Mouse (Mus musculus) CH12.LX (cell line): ENCODE data around the gene Cmtm8.

Source experiments
- CTCF ChIP-seq, 2 experiments: IDR thresholded peaks in 1 of 2; conservative IDR thresholded peaks in 1 of 2; 2 replicates each; pipeline ENCODE4 v1.5.1; 2011 to 2012; ENCODE audit warnings: low read depth in 2 of 2, low read length in 2 of 2, improper control_type of control experiment in 1 of 2, inconsistent platforms in 1 of 2, mild to moderate bottlenecking in 1 of 2, moderate library complexity in 1 of 2
- E2F4 ChIP-seq: IDR thresholded peaks from 2 replicates; pipeline ENCODE4 v1.6.1; 2011; ENCODE audit warnings: low read depth, low read length, improper control_type of control experiment; ENCODE audit not compliant: insufficient replicate concordance
- GABPA ChIP-seq: IDR thresholded peaks from 2 replicates; pipeline ENCODE4 v1.6.1; 2012; ENCODE audit warnings: low read depth, low read length, improper control_type of control experiment, inconsistent platforms; ENCODE audit not compliant: insufficient replicate concordance
- TCF12 ChIP-seq: IDR thresholded peaks from 2 replicates; pipeline ENCODE4 v1.6.1; 2014; ENCODE audit warnings: low read depth, mild to moderate bottlenecking, inconsistent platforms, low read length, improper control_type of control experiment
- UBTF ChIP-seq: IDR thresholded peaks from 2 replicates; pipeline ENCODE4 v1.6.1; 2012; ENCODE audit warnings: low read depth, mild to moderate bottlenecking, inconsistent platforms, low read length, improper control_type of control experiment, moderate library complexity

- TF ChIP-seq CTCF (conservative IDR thresholded peaks at IDR 0.05 in 1 of 2, IDR thresholded peaks at IDR 0.05 in 1 of 2; ENCODE audit: low read depth in 2 of 2, low read length in 2 of 2) (no peak), GABPA (no peak), TCF12 (no peak), E2F4 (no peak), UBTF (no peak)
Measured at GRCm38 (mm10) chr9:114799498-114800107, 44.4 kb downstream of the Cmtm8 start.
